Mouse (Mus musculus) liver, embryonic 14.5 days (tissue): ENCODE data around the gene Mbnl2.

ENCODE experiments used
- CTCF ChIP-seq: IDR thresholded peaks from 2 replicates; pipeline ENCODE4 v1.5.1; 2016; ENCODE audit warnings: antibody characterized with exemption, low read depth, control low read depth
- EP300 ChIP-seq: IDR thresholded peaks from 2 replicates; pipeline ENCODE4 v1.6.1; 2016; ENCODE audit warnings: antibody characterized with exemption, low read depth

DNA sequence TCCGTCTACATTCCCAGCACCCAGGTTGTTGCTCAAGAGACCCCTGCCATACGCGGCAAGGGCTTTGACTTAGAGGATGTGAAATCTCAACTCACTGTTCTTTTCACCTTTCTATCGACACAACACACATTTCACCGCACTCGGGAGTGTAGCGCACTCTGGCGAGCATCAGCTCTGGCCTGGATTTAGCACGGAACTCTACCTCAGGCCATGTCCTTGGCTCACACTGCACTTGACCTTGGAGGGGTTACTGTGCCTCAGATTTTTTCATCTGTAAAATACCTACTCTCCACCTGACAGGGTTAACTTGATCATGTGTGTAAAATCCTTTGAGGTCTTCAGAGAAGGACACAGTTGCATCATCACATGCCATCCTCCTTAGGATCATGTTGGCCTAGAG is 127.2 kb downstream of the Mbnl2 start:
- no peak for TF ChIP-seq EP300
- no peak for TF ChIP-seq CTCF
